ENCODE assay signal across 8 mouse cellular contexts in genomic region chr3:135469974-135470373, GRCm38 (mm10). TPM values are rescaled to one million over a fixed set of nuclear protein-coding genes. Genes with fewer than 3 reads are reported as not detected.
DNase-seq lines count a peak whose midpoint lies in the region; ATAC-seq lines count a peak whose summit lies in the region.

No protein-coding gene starts in this region.

- DNase-seq in heart, adult 18-20 months, result peak; percentile 70 to 81
- DNase-seq in adrenal gland, postnatal 14 days, result peak; percentile 91
- DNase-seq in frontal cortex, postnatal 36 days (ENCODE audit: low spot score in 2 of 2), result peak; percentile 60 to 74
- DNase-seq in kidney, adult 9 months, result peak; percentile 82
- DNase-seq in right cerebral cortex, adult 2 months (ENCODE audit: low spot score in 2 of 2), result peak; percentile 83
- DNase-seq in thymus, postnatal 0 days (ENCODE audit: low spot score), result no peak

- no peaks in the 10 kb centered on the region for H3K4me1 ChIP-seq in heart, embryonic 11.5 days (ENCODE audit: control insufficient read depth, insufficient read depth, low read length)
- peaks cover 10% of the 10 kb centered on the region for H3K4me1 ChIP-seq in limb, embryonic 15.5 days

- H3K27ac ChIP-seq in heart, embryonic 11.5 days (ENCODE audit: low read depth, low read length), result no peak overlapping the region
- peak overlapping the region; percentile 54 for H3K27ac ChIP-seq in limb, embryonic 15.5 days

- H3K36me3 ChIP-seq in heart, embryonic 11.5 days (ENCODE audit: control insufficient read depth, insufficient read depth, low read length), result no peaks in the 10 kb centered on the region
- H3K36me3 ChIP-seq in limb, embryonic 15.5 days, result 0 out of 2 replicates have a peak, but pooled peaks cover 6% of the 10 kb centered on the region

- no peaks in the 10 kb centered on the region for H3K9me3 ChIP-seq in heart, embryonic 11.5 days (replicated peaks; ENCODE audit: control insufficient read depth, low read length)
- H3K9me3 ChIP-seq in limb, embryonic 15.5 days, result no peaks in the 10 kb centered on the region

- no peak overlapping the region for H3K9ac ChIP-seq in heart, embryonic 11.5 days (ENCODE audit: low read depth, low read length)
- H3K9ac ChIP-seq in limb, embryonic 15.5 days, result no peak overlapping the region

- no peak overlapping the region for H3K4me2 ChIP-seq in heart, embryonic 11.5 days
- H3K4me2 ChIP-seq in limb, embryonic 15.5 days, result no peak overlapping the region

- H3K27me3 ChIP-seq in heart, embryonic 11.5 days (ENCODE audit: control insufficient read depth, insufficient read depth, low read length), result no peaks in the 10 kb centered on the region
- no peaks in the 10 kb centered on the region for H3K27me3 ChIP-seq in limb, embryonic 15.5 days

- H3K4me3 ChIP-seq in heart, embryonic 11.5 days (ENCODE audit: low read depth, low read length), result no peak overlapping the region
- no peak overlapping the region for H3K4me3 ChIP-seq in limb, embryonic 15.5 days

- no peak; the same call in 1 of the 2 replicates for ATAC-seq in heart, embryonic 11.5 days (replicated peaks; ENCODE audit: insufficient number of reproducible peaks, low FRiP score, low TSS enrichment)
- ATAC-seq in limb, embryonic 15.5 days (ENCODE audit: insufficient number of reproducible peaks, low FRiP score, low TSS enrichment, low read depth), result peak; percentile 67

- 46% methylated on average over 4 of the region's 4 CpGs for WGBS in heart, embryonic 11.5 days (ENCODE audit: insufficient replicate concordance)
- WGBS in limb, embryonic 15.5 days, result 23% methylated on average over 4 of the region's 4 CpGs

RNA-seq across cellular contexts. Expression of gene Manba, which starts 15.4 kb away (rescaled TPM):
- total RNA-seq in heart, adult 18-20 months (2021), result 10 to 100 TPM; 15.0 to 17.5 TPM
- 29.7 and 32.8 TPM in 2 replicates for polyA plus RNA-seq in heart, embryonic 11.5 days (2014; fragmentation: Nextera tagmentation; extraction: Ambion mirVana)
- 11.9 and 16.2 TPM in 2 replicates for total RNA-seq in adrenal gland, postnatal 14 days (2021)
- polyA plus RNA-seq in limb, embryonic 15.5 days (2015; fragmentation: Nextera tagmentation; extraction: Ambion mirVana), result 7.4 and 9.5 TPM in 2 replicates
- polyA plus RNA-seq in thymus, postnatal 0 days (2015; fragmentation: Nextera tagmentation; extraction: Ambion mirVana), result 8.4 and 9.3 TPM in 2 replicates

RNA-seq across cellular contexts. Expression of gene Ube2d3, which starts 32.0 kb away (rescaled TPM):
- 100 to 1,000 TPM; 365 to 406 TPM for total RNA-seq in heart, adult 18-20 months (2021)
- 497 and 511 TPM in 2 replicates for polyA plus RNA-seq in heart, embryonic 11.5 days (2014; fragmentation: Nextera tagmentation; extraction: Ambion mirVana)
- 378 and 407 TPM in 2 replicates for total RNA-seq in adrenal gland, postnatal 14 days (2021)
- 467 and 488 TPM in 2 replicates for polyA plus RNA-seq in limb, embryonic 15.5 days (2015; fragmentation: Nextera tagmentation; extraction: Ambion mirVana)
- 616 and 646 TPM in 2 replicates for polyA plus RNA-seq in thymus, postnatal 0 days (2015; fragmentation: Nextera tagmentation; extraction: Ambion mirVana)

RNA-seq across cellular contexts. Expression of gene Cisd2, which starts 46.2 kb away (rescaled TPM):
- 10 to 100 TPM; 44.1 to 49.3 TPM for total RNA-seq in heart, adult 18-20 months (2021)
- polyA plus RNA-seq in heart, embryonic 11.5 days (2014; fragmentation: Nextera tagmentation; extraction: Ambion mirVana), result 54.9 and 59.2 TPM in 2 replicates
- 30.2 and 31.1 TPM in 2 replicates for total RNA-seq in adrenal gland, postnatal 14 days (2021)
- 49.4 and 51.0 TPM in 2 replicates for polyA plus RNA-seq in limb, embryonic 15.5 days (2015; fragmentation: Nextera tagmentation; extraction: Ambion mirVana)
- polyA plus RNA-seq in thymus, postnatal 0 days (2015; fragmentation: Nextera tagmentation; extraction: Ambion mirVana), result 53.5 and 64.7 TPM in 2 replicates
